Mouse (Mus musculus) limb, embryonic 14.5 days (tissue): Measurements from ENCODE around the gene Ipo11. TPM values are rescaled to one million over a fixed set of nuclear protein-coding genes. Genes with fewer than 3 reads are reported as not detected.

Source experiments
- ATAC-seq: fragments of 200-750 bp; cut with Nextera tagmentation; 2 replicates; pipeline ENCODE4 v1.8.0; 2017; ENCODE audit warnings: low read depth, moderate number of reproducible peaks, moderate TSS enrichment; ENCODE audit not compliant: low FRiP score
- DNase-seq: peaks from one replicate; pipeline ENCODE4 v3.0.0-alpha.2; 2015; ENCODE audit warnings: low spot score
- H3K27ac ChIP-seq: fragments of 300-500 bp; sonication (generic); replicated peaks from 2 replicates; pipeline ENCODE4 v1.5.1; 2014; ENCODE audit warnings: low read depth, mild to moderate bottlenecking, low read length, moderate library complexity, mixed read lengths
- H3K27me3 ChIP-seq: fragments of 300-500 bp; sonication (generic); 2 replicates; pipeline ENCODE4 v1.6.1; 2014; ENCODE audit warnings: low read length, mixed read lengths; ENCODE audit not compliant: control insufficient read depth, insufficient read depth
- H3K36me3 ChIP-seq: fragments of 300-500 bp; sonication (generic); 2 replicates; pipeline ENCODE4 v1.6.1; 2014; ENCODE audit warnings: mild to moderate bottlenecking, low read length, moderate library complexity, mixed read lengths; ENCODE audit not compliant: control insufficient read depth, insufficient read depth
- H3K4me1 ChIP-seq: fragments of 300-500 bp; sonication (generic); 2 replicates; pipeline ENCODE4 v1.6.1; 2014; ENCODE audit warnings: antibody characterized with exemption, low read length, mixed read lengths; ENCODE audit not compliant: control insufficient read depth, insufficient read depth
- H3K4me2 ChIP-seq: fragments of 300-500 bp; sonication (generic); replicated peaks from 2 replicates; pipeline ENCODE4 v1.6.1; 2014; ENCODE audit warnings: low read depth, mild to moderate bottlenecking, low read length, moderate library complexity; ENCODE audit not compliant: severe bottlenecking
- H3K4me3 ChIP-seq: fragments of 300-500 bp; sonication (generic); replicated peaks from 2 replicates; pipeline ENCODE4 v1.5.1; 2014; ENCODE audit warnings: low read length
- H3K9ac ChIP-seq: fragments of 300-500 bp; sonication (generic); 2 replicates; pipeline ENCODE4 v1.6.1; 2014; ENCODE audit warnings: mild to moderate bottlenecking, low read depth, low read length, moderate library complexity; ENCODE audit not compliant: severe bottlenecking
- H3K9me3 ChIP-seq: fragments of 300-500 bp; sonication (generic); 2 replicates; pipeline ENCODE4 v1.6.1; 2016; ENCODE audit warnings: low read length; ENCODE audit not compliant: control insufficient read depth
- POLR2A ChIP-seq: fragments of 200-500 bp; IDR thresholded peaks from 2 replicates; pipeline ENCODE4 v1.8.0; 2012; ENCODE audit warnings: inconsistent platforms, mild to moderate bottlenecking, moderate library complexity, borderline replicate concordance; ENCODE audit not compliant: insufficient read depth, insufficient read length; ENCODE audit errors: extremely low read depth
- WGBS: fragments of 180-500 bp; shearing (Covaris S2); extraction: QIAGEN DNeasy Blood & Tissue Kit; methylation state at CpG from one replicate; pipeline ENCODE4 v1.1.7; 2014; 5-methylcytosine and 5-hydroxymethylcytosine counted together
- polyA plus RNA-seq, 2 experiments: library from polyadenylated mRNA; depleted of rRNA in 1 of 2; stranded (reverse) in 1 of 2; unstranded in 1 of 2; fragments of >200 nt; fragmentation: Nextera tagmentation in 1 of 2; extraction: Ambion mirVana in 1 of 2; gene quantifications; 2 replicates each; pipeline versions ENCODE4 v1.2.1 to v1.2.3; 2012 to 2014

The Ipo11 gene
- polyA plus RNA-seq, 2 experiments: 32.3 to 46.3 TPM

- Histone ChIP-seq H3K9me3 (no peaks in the 10 kb centered on the region), H3K27ac (no peak overlapping the region), H3K4me1 (no peaks in the 10 kb centered on the region), H3K27me3 (no peaks in the 10 kb centered on the region), H3K36me3 (peaks cover 27% of the 10 kb centered on the region), H3K4me3 (no peak overlapping the region), H3K9ac (no peak overlapping the region), H3K4me2 (no peak overlapping the region)
- TF ChIP-seq POLR2A: no peak
- WGBS: 100% methylated on average over 1 of the region's 1 CpGs
- DNase-seq: no peak
- no peak for ATAC-seq
Observed at GRCm38 (mm10) chr13:106876278-106876677, 60.5 kb downstream of the Ipo11 start.

DNA sequence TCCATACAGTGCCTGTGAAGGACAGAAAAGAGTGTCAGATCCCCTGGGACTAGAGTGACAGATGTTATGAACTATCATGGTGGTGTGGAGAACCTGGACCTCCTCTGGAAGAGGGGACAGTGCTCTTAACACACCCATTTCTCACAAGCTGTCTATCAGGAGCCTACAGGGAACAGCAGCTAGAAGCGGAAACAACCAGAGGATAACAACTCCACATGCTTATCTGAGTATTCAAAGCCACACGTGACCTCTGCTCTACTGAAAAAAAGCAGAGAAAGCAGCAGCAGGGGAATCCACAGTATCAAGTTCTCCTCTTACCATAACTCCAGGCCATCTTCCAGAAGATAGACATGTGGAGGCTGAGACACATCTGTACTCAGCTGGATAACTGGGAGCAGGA, 71.2 kb downstream of the Ipo11 start:
- no peak overlapping the region for H3K4me2 ChIP-seq
- TF ChIP-seq POLR2A: no peak
- H3K36me3 ChIP-seq: peaks cover 30% of the 10 kb centered on the region
- 82% methylated on average over 2 of the region's 2 CpGs for WGBS
- no peak overlapping the region for H3K9ac ChIP-seq
- no peak overlapping the region for H3K4me3 ChIP-seq
- no peaks in the 10 kb centered on the region for H3K4me1 ChIP-seq
- ATAC-seq: no peak
- no peak overlapping the region for H3K27ac ChIP-seq
- DNase-seq: no peak
- H3K27me3 ChIP-seq: no peaks in the 10 kb centered on the region
- no peaks in the 10 kb centered on the region for H3K9me3 ChIP-seq

DNA sequence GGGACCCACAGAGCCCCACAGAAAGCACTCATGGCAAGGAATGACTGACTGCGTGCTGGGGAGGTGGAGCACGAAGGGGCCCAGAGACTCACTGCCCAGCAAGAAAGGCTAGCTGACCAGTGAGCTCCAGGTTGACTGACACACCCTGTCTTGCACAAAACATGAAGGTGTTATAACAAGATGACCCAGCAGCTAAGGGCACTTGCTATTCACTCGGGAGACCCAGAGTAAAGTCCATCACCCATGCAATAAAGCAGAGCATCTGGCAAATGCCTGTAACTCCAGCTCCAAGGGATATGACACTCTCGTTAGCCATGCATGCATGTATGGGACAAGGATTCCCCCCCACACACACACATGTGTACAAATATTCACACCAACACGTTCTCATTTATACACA, 78.0 kb downstream of the Ipo11 start:
- 87% methylated on average over 5 of the region's 5 CpGs for WGBS

DNA sequence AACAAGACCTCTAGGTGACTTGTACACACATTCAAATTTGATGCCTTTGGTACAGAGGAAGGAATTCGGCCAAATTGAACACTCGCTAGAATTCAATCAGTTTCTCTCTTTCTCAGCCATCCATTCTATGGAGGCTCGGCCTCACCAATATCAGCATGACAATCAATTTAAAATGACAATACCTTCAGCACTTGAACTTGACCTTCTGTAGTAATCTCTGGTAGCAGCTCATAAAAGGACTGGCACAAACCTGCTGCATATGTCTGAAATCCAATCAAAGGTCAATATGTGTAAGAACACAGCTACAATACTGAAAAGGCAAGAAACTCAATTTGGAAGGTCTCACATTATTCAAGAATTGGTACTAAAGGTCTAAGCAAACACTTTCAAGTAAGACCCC, 80.2 kb downstream of the Ipo11 start:
- no peak overlapping the region for H3K4me3 ChIP-seq
- no peaks in the 10 kb centered on the region for H3K27me3 ChIP-seq
- H3K27ac ChIP-seq: no peak overlapping the region
- no peak overlapping the region for H3K9ac ChIP-seq
- no peak for TF ChIP-seq POLR2A
- ATAC-seq (no peak), DNase-seq (no peak)
- H3K4me1 ChIP-seq: no peaks in the 10 kb centered on the region
- H3K36me3 ChIP-seq: peaks cover 15% of the 10 kb centered on the region
- H3K4me2 ChIP-seq: no peak overlapping the region
- no peaks in the 10 kb centered on the region for H3K9me3 ChIP-seq
- 99% methylated on average over 3 of the region's 3 CpGs for WGBS

More for the DNA sequence above, 78.0 kb downstream of the Ipo11 start:
- Histone ChIP-seq H3K27ac (no peak overlapping the region), H3K4me2 (no peak overlapping the region), H3K4me3 (no peak overlapping the region), H3K4me1 (no peaks in the 10 kb centered on the region), H3K27me3 (no peaks in the 10 kb centered on the region), H3K36me3 (peaks cover 15% of the 10 kb centered on the region), H3K9ac (no peak overlapping the region), H3K9me3 (no peaks in the 10 kb centered on the region)
- DNase-seq: no peak
- ATAC-seq: no peak
- TF ChIP-seq POLR2A: no peak

- Histone ChIP-seq H3K4me2 (no peak overlapping the region), H3K4me1 (no peaks in the 10 kb centered on the region), H3K9ac (no peak overlapping the region), H3K27me3 (no peaks in the 10 kb centered on the region), H3K9me3 (no peaks in the 10 kb centered on the region), H3K36me3 (0 out of 2 replicates have a peak, but pooled peaks cover 2% of the 10 kb centered on the region), H3K27ac (no peak overlapping the region), H3K4me3 (no peak overlapping the region)
- ATAC-seq (no peak), DNase-seq (no peak)
- TF ChIP-seq POLR2A: no peak
Observed at GRCm38 (mm10) chr13:106847534-106847933, 89.2 kb downstream of the Ipo11 start.

- no peak for TF ChIP-seq POLR2A
- no peak overlapping the region for H3K27ac ChIP-seq
- no peak overlapping the region for H3K4me2 ChIP-seq
- no peaks in the 10 kb centered on the region for H3K4me1 ChIP-seq
- no peaks in the 10 kb centered on the region for H3K9me3 ChIP-seq
- no peak overlapping the region for H3K4me3 ChIP-seq
- H3K9ac ChIP-seq: no peak overlapping the region
- WGBS: 80% methylated on average over 3 of the region's 3 CpGs
- ATAC-seq (no peak), DNase-seq (no peak)
- H3K36me3 ChIP-seq: peaks cover 8% of the 10 kb centered on the region
- no peaks in the 10 kb centered on the region for H3K27me3 ChIP-seq
Observed at GRCm38 (mm10) chr13:106844928-106845327, 91.8 kb downstream of the Ipo11 start.
